Mouse (Mus musculus): ENCODE results near the gene Yipf4. TPM values are rescaled to one million over a fixed set of nuclear protein-coding genes. Genes with fewer than 3 reads are reported as not detected.

Gene Yipf4
- polyA plus RNA-seq (2014; fragmentation: Illumina TruSeq; extraction: RNeasy Lipid Tissue Mini Kit (QIAGEN cat#74804); ENCODE audit: low read depth, low replicate concordance) = 48.4 TPM

DNA sequence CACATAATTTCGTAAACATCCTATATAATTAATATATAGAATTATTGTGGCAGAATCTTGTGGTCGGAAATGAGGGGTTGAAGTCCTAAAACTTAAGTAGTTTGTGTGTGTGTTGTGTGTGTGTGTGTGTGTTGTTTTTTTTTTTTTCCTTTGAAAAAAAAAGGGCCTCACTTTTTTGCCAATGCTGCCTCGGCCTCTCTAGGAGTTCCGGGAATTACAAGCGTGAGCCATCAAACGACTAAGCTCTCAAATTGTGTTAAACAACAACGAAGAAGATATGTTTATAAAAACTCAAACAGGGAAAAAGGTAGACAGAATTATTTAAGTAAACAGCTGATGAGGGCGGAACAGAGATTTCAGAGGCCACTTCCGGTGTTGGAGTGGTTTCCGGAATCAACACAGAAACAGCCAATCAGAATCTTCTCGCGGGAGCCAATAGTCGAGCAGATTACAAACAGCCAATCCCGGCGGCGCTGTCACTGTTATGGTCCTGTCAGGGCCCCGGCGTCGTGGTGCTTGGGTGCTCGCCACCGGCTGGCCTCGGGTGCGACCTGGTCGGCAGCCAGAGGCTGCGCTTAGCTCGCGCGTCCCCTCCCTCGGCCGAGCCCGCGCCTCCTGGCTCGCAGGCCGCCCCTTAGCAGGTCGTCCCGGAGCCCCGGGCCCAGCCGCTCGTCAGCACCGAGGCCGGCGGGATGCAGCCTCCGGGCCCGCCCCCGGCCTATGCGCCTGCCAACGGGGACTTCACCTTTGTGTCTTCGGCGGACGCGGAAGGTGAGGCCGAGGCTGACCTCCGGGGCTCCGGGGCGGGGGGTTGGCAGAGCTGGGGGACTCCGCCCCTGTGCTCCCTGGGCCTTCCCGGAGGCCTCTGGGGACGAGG lies at the start of gene Yipf4:
Gene Yipf4, plus strand, starts transcription at position 470 of the 877 bp plus-strand sequence.

GRCm38 (mm10) chr17:74458711-74459408 lies 30.4 kb upstream of the Yipf4 start, which contains the start of gene Nlrc4:
Nlrc4 (minus strand) TSS chr17:74459142.

DNA sequence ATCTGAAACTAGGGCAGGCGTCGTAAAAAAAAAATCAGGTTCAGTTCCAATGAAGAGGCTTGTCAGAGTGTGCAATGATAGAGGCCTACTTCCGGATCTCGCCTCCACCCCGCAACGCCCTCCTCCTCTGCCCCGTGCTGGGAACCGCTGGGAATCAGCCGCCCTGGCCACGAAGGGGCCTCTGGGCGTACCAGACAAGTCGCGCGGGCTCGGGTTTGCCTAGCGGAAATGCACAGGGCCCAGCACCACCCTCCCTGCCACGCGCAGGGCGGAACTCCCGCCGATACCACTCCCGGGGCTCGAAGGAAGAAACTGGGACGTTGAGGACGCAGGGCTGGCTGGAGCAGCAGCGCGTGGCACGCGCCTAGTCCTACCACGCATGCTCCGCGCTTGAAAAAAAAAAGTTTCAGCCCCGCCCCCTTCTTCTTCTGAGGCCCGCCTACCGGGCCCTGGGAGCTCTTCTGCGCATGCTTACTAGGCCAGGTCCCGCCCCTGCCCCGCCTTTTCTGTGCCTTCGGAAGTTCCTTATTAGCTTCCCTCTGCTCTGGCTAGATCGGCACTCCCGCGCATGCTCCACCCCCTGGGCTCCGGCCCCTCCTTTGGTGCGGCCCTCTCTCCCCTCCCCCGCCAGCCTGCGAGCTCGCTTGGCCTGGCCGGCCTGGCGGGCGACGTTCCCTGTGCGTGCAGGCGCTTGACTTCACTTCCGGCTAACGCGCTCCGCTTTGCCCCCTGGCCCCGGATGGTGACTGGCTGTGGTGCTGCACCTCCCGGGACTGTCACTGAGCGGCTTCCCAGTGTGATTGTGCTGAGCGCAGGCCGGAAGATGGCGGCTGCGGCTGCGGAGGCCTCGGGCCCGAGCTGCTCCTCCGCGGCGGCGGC lies 38.7 kb downstream of the Yipf4 start, which contains the start of gene Birc6:
Gene Birc6, plus strand, starts transcription at position 567 of the 879 bp plus-strand sequence.

Other genes starting within 250 kb of the Yipf4 start
- 69.8 TPM for gene Memo1, start 194.0 kb upstream of the Yipf4 start, polyA plus RNA-seq (2014; fragmentation: Illumina TruSeq; extraction: RNeasy Lipid Tissue Mini Kit (QIAGEN cat#74804); ENCODE audit: low read depth, low replicate concordance)
- 68.3 TPM for gene Dpy30, start 165.5 kb upstream of the Yipf4 start, polyA plus RNA-seq (2014; fragmentation: Illumina TruSeq; extraction: RNeasy Lipid Tissue Mini Kit (QIAGEN cat#74804); ENCODE audit: low read depth, low replicate concordance)
- 20.3 TPM for gene Spast, start 150.5 kb upstream of the Yipf4 start, polyA plus RNA-seq (2014; fragmentation: Illumina TruSeq; extraction: RNeasy Lipid Tissue Mini Kit (QIAGEN cat#74804); ENCODE audit: low read depth, low replicate concordance)
- gene Slc30a6, start 93.9 kb upstream of the Yipf4 start, polyA plus RNA-seq (2014; fragmentation: Illumina TruSeq; extraction: RNeasy Lipid Tissue Mini Kit (QIAGEN cat#74804); ENCODE audit: low read depth, low replicate concordance) = 11.5 TPM
- 0.31 TPM for gene Nlrc4, start 30.4 kb upstream of the Yipf4 start, polyA plus RNA-seq (2014; fragmentation: Illumina TruSeq; extraction: RNeasy Lipid Tissue Mini Kit (QIAGEN cat#74804); ENCODE audit: low read depth, low replicate concordance)
- gene Birc6, start 38.8 kb downstream of the Yipf4 start, polyA plus RNA-seq (2014; fragmentation: Illumina TruSeq; extraction: RNeasy Lipid Tissue Mini Kit (QIAGEN cat#74804); ENCODE audit: low read depth, low replicate concordance) = 45.1 TPM
- 8.4 TPM for gene Ttc27, start 228.2 kb downstream of the Yipf4 start, polyA plus RNA-seq (2014; fragmentation: Illumina TruSeq; extraction: RNeasy Lipid Tissue Mini Kit (QIAGEN cat#74804); ENCODE audit: low read depth, low replicate concordance)

Data from heart, adult 10 weeks (tissue).